Mouse (Mus musculus) intestine, embryonic 14.5 days (tissue): ENCODE data around the gene Slc17a3. TPM values are rescaled to one million over a fixed set of nuclear protein-coding genes. Genes with fewer than 3 reads are reported as not detected.

Source experiments
- polyA plus RNA-seq: library from polyadenylated mRNA; unstranded; fragments of >200 nt; fragmentation: Nextera tagmentation; extraction: Ambion mirVana; gene quantifications from 2 replicates; pipeline ENCODE4 v1.2.1, GENCODE M21; 2014

Slc17a3 gene
- polyA plus RNA-seq, 1 experiment from 2014 or later = 0.08 TPM

Other genes starting within 250 kb of the Slc17a3 start
- gene Hist1h2be, start 218.3 kb upstream of the Slc17a3 start, polyA plus RNA-seq = 1.5 and 1.9 TPM in 2 replicates
- 16.6 and 19.2 TPM in 2 replicates for gene Hist1h1e, start 216.9 kb upstream of the Slc17a3 start, polyA plus RNA-seq
- 1.4 and 1.6 TPM in 2 replicates for gene Hist1h2ac, start 155.5 kb upstream of the Slc17a3 start, polyA plus RNA-seq
- gene Hist1h2bc, start 155.2 kb upstream of the Slc17a3 start, polyA plus RNA-seq = 46.3 and 57.5 TPM in 2 replicates
- gene Hist1h1t, start 143.6 kb upstream of the Slc17a3 start, polyA plus RNA-seq = 0.27 TPM in 1 of 2 replicates, not detected in the other
- gene Hist1h4c, start 141.0 kb upstream of the Slc17a3 start, polyA plus RNA-seq = 6.7 and 10.4 TPM in 2 replicates
- 7.2 and 7.8 TPM in 2 replicates for gene Hfe, start 128.6 kb upstream of the Slc17a3 start, polyA plus RNA-seq
- gene Hist1h1c, start 100.6 kb upstream of the Slc17a3 start, polyA plus RNA-seq = 24.4 and 30.8 TPM in 2 replicates
- 6.9 and 7.9 TPM in 2 replicates for gene Hist1h3c, start 93.8 kb upstream of the Slc17a3 start, polyA plus RNA-seq
- 2.5 and 5.0 TPM in 2 replicates for gene Hist1h2bb, start 92.7 kb upstream of the Slc17a3 start, polyA plus RNA-seq
- gene Hist1h2ab, start 88.3 kb upstream of the Slc17a3 start, polyA plus RNA-seq = 49.6 and 49.8 TPM in 2 replicates
- 13.9 and 15.5 TPM in 2 replicates for gene Hist1h3b, start 87.2 kb upstream of the Slc17a3 start, polyA plus RNA-seq
- 3.9 and 6.4 TPM in 2 replicates for gene Hist1h4b, start 82.4 kb upstream of the Slc17a3 start, polyA plus RNA-seq
- 0.65 and 1.3 TPM in 2 replicates for gene Hist1h4a, start 78.2 kb upstream of the Slc17a3 start, polyA plus RNA-seq
- 8.4 and 10.0 TPM in 2 replicates for gene Hist1h3a, start 77.0 kb upstream of the Slc17a3 start, polyA plus RNA-seq
- gene Hist1h1a, start 75.8 kb upstream of the Slc17a3 start, polyA plus RNA-seq = 3.1 and 4.2 TPM in 2 replicates
- 0.12 TPM in 1 of 2 replicates, not detected in the other for gene Trim38, start 69.5 kb upstream of the Slc17a3 start, polyA plus RNA-seq
- gene Slc17a2, start 32.4 kb upstream of the Slc17a3 start, polyA plus RNA-seq = 0.05 TPM in 1 of 2 replicates, not detected in the other
- 0.31 and 0.53 TPM in 2 replicates for gene Slc17a1, start 28.3 kb downstream of the Slc17a3 start, polyA plus RNA-seq
- 14.7 and 17.5 TPM in 2 replicates for gene Slc17a4, start 75.6 kb downstream of the Slc17a3 start, polyA plus RNA-seq
- not detected in 2 replicates for gene Hist1h2ba, start 94.7 kb downstream of the Slc17a3 start, polyA plus RNA-seq
- gene Hist1h2aa, start 95.0 kb downstream of the Slc17a3 start, polyA plus RNA-seq = not detected in 2 replicates
- gene Scgn, start 151.8 kb downstream of the Slc17a3 start, polyA plus RNA-seq = 1.6 and 4.5 TPM in 2 replicates